Mouse (Mus musculus): ENCODE data around the gene Pitpnc1. TPM values are rescaled to one million over a fixed set of nuclear protein-coding genes. Genes with fewer than 3 reads are reported as not detected.

Gene Pitpnc1
- polyA plus RNA-seq, 1 experiment from 2014 or later, result 10.9 TPM

GRCm38 (mm10) chr11:107352596-107352995 lies 117.9 kb downstream of the Pitpnc1 start:
- H3K4me1 ChIP-seq (ENCODE audit: control insufficient read depth, insufficient read depth, low read length), result peaks cover 11% of the 10 kb centered on the region
- H3K27ac ChIP-seq (ENCODE audit: low read depth, low read length), result no peak overlapping the region
- H3K36me3 ChIP-seq (ENCODE audit: control insufficient read depth, insufficient read depth, low read length), result no peaks in the 10 kb centered on the region
- H3K4me3 ChIP-seq (ENCODE audit: low read depth, low read length), result no peak overlapping the region
- no peak overlapping the region for H3K4me2 ChIP-seq
- no peaks in the 10 kb centered on the region for H3K27me3 ChIP-seq (ENCODE audit: control insufficient read depth, insufficient read depth, low read length)
- 27% methylated on average over 7 of the region's 7 CpGs for WGBS (ENCODE audit: insufficient replicate concordance)
- no peaks in the 10 kb centered on the region for H3K9me3 ChIP-seq (replicated peaks; ENCODE audit: control insufficient read depth, low read length)
- no peak for ATAC-seq (replicated peaks; ENCODE audit: insufficient number of reproducible peaks, low FRiP score, low TSS enrichment)
- no peak overlapping the region for H3K9ac ChIP-seq (ENCODE audit: low read depth, low read length)

GRCm38 (mm10) chr11:107349756-107350155 lies 120.7 kb downstream of the Pitpnc1 start:
- H3K4me1 ChIP-seq (ENCODE audit: control insufficient read depth, insufficient read depth, low read length), result peaks cover 4% of the 10 kb centered on the region
- H3K27ac ChIP-seq (ENCODE audit: low read depth, low read length), result no peak overlapping the region
- H3K27me3 ChIP-seq (ENCODE audit: control insufficient read depth, insufficient read depth, low read length), result no peaks in the 10 kb centered on the region
- H3K36me3 ChIP-seq (ENCODE audit: control insufficient read depth, insufficient read depth, low read length), result no peaks in the 10 kb centered on the region
- no peak overlapping the region for H3K4me2 ChIP-seq
- no peak overlapping the region for H3K4me3 ChIP-seq (ENCODE audit: low read depth, low read length)
- no peak for ATAC-seq (replicated peaks; ENCODE audit: insufficient number of reproducible peaks, low FRiP score, low TSS enrichment)
- no peaks in the 10 kb centered on the region for H3K9me3 ChIP-seq (replicated peaks; ENCODE audit: control insufficient read depth, low read length)
- no peak overlapping the region for H3K9ac ChIP-seq (ENCODE audit: low read depth, low read length)
- WGBS (ENCODE audit: insufficient replicate concordance), result 88% methylated on average over 7 of the region's 7 CpGs

- Histone ChIP-seq H3K4me3 (ENCODE audit: low read depth, low read length) (no peak overlapping the region), H3K36me3 (ENCODE audit: control insufficient read depth, insufficient read depth, low read length) (no peaks in the 10 kb centered on the region), H3K9me3 (replicated peaks; ENCODE audit: control insufficient read depth, low read length) (no peaks in the 10 kb centered on the region), H3K27ac (ENCODE audit: low read depth, low read length) (no peak overlapping the region), H3K9ac (ENCODE audit: low read depth, low read length) (no peak overlapping the region), H3K4me2 (no peak overlapping the region), H3K27me3 (ENCODE audit: control insufficient read depth, insufficient read depth, low read length) (no peaks in the 10 kb centered on the region), H3K4me1 (ENCODE audit: control insufficient read depth, insufficient read depth, low read length) (peaks cover 24% of the 10 kb centered on the region)
- WGBS (ENCODE audit: insufficient replicate concordance), result 75% methylated on average over 4 of the region's 4 CpGs
- no peak for ATAC-seq (replicated peaks; ENCODE audit: insufficient number of reproducible peaks, low FRiP score, low TSS enrichment)
Measured at GRCm38 (mm10) chr11:107343031-107343430, 127.5 kb downstream of the Pitpnc1 start.

GRCm38 (mm10) chr11:107342432-107342831 lies 128.1 kb downstream of the Pitpnc1 start:
- Histone ChIP-seq H3K27ac (ENCODE audit: low read depth, low read length) (no peak overlapping the region), H3K27me3 (ENCODE audit: control insufficient read depth, insufficient read depth, low read length) (no peaks in the 10 kb centered on the region), H3K4me2 (peak overlapping the region; percentile 4; the same call in 1 of the 2 replicates), H3K9me3 (replicated peaks; ENCODE audit: control insufficient read depth, low read length) (no peaks in the 10 kb centered on the region), H3K4me1 (ENCODE audit: control insufficient read depth, insufficient read depth, low read length) (peaks cover 28% of the 10 kb centered on the region), H3K9ac (ENCODE audit: low read depth, low read length) (no peak overlapping the region), H3K36me3 (ENCODE audit: control insufficient read depth, insufficient read depth, low read length) (no peaks in the 10 kb centered on the region), H3K4me3 (ENCODE audit: low read depth, low read length) (no peak overlapping the region)
- 62% methylated on average over 1 of the region's 1 CpGs for WGBS (ENCODE audit: insufficient replicate concordance)
- ATAC-seq (replicated peaks; ENCODE audit: insufficient number of reproducible peaks, low FRiP score, low TSS enrichment), result no peak

- H3K4me2 ChIP-seq, result no peak overlapping the region
- H3K4me3 ChIP-seq (ENCODE audit: low read depth, low read length), result no peak overlapping the region
- H3K9ac ChIP-seq (ENCODE audit: low read depth, low read length), result no peak overlapping the region
- H3K9me3 ChIP-seq (replicated peaks; ENCODE audit: control insufficient read depth, low read length), result no peaks in the 10 kb centered on the region
- WGBS (ENCODE audit: insufficient replicate concordance), result 37% methylated on average over 15 of the region's 15 CpGs
- H3K27me3 ChIP-seq (ENCODE audit: control insufficient read depth, insufficient read depth, low read length), result no peaks in the 10 kb centered on the region
- peak overlapping the region; percentile 54 for H3K27ac ChIP-seq (ENCODE audit: low read depth, low read length)
- no peak for ATAC-seq (replicated peaks; ENCODE audit: insufficient number of reproducible peaks, low FRiP score, low TSS enrichment)
- no peaks in the 10 kb centered on the region for H3K36me3 ChIP-seq (ENCODE audit: control insufficient read depth, insufficient read depth, low read length)
- H3K4me1 ChIP-seq (ENCODE audit: control insufficient read depth, insufficient read depth, low read length), result peaks cover 31% of the 10 kb centered on the region
Measured at GRCm38 (mm10) chr11:107341293-107341692, 129.2 kb downstream of the Pitpnc1 start.

- H3K4me3 ChIP-seq (ENCODE audit: low read depth, low read length), result no peak overlapping the region
- H3K36me3 ChIP-seq (ENCODE audit: control insufficient read depth, insufficient read depth, low read length), result no peaks in the 10 kb centered on the region
- no peak overlapping the region for H3K4me2 ChIP-seq
- H3K27ac ChIP-seq (ENCODE audit: low read depth, low read length), result no peak overlapping the region
- no peaks in the 10 kb centered on the region for H3K27me3 ChIP-seq (ENCODE audit: control insufficient read depth, insufficient read depth, low read length)
- H3K9me3 ChIP-seq (replicated peaks; ENCODE audit: control insufficient read depth, low read length), result no peaks in the 10 kb centered on the region
- peaks cover 31% of the 10 kb centered on the region for H3K4me1 ChIP-seq (ENCODE audit: control insufficient read depth, insufficient read depth, low read length)
- H3K9ac ChIP-seq (ENCODE audit: low read depth, low read length), result no peak overlapping the region
- ATAC-seq (replicated peaks; ENCODE audit: insufficient number of reproducible peaks, low FRiP score, low TSS enrichment), result no peak
- WGBS (ENCODE audit: insufficient replicate concordance), result 15% methylated on average over 2 of the region's 2 CpGs
Measured at GRCm38 (mm10) chr11:107340793-107341192, 129.7 kb downstream of the Pitpnc1 start.

- H3K27me3 ChIP-seq (ENCODE audit: control insufficient read depth, insufficient read depth, low read length), result no peaks in the 10 kb centered on the region
- H3K36me3 ChIP-seq (ENCODE audit: control insufficient read depth, insufficient read depth, low read length), result no peaks in the 10 kb centered on the region
- WGBS (ENCODE audit: insufficient replicate concordance), result 83% methylated on average over 7 of the region's 7 CpGs
- H3K27ac ChIP-seq (ENCODE audit: low read depth, low read length), result no peak overlapping the region
- no peak overlapping the region for H3K9ac ChIP-seq (ENCODE audit: low read depth, low read length)
- H3K9me3 ChIP-seq (replicated peaks; ENCODE audit: control insufficient read depth, low read length), result no peaks in the 10 kb centered on the region
- H3K4me1 ChIP-seq (ENCODE audit: control insufficient read depth, insufficient read depth, low read length), result peaks cover 35% of the 10 kb centered on the region
- no peak overlapping the region for H3K4me2 ChIP-seq
- no peak for ATAC-seq (replicated peaks; ENCODE audit: insufficient number of reproducible peaks, low FRiP score, low TSS enrichment)
- H3K4me3 ChIP-seq (ENCODE audit: low read depth, low read length), result no peak overlapping the region
Measured at GRCm38 (mm10) chr11:107339224-107339805, 131.2 kb downstream of the Pitpnc1 start.

- WGBS (ENCODE audit: insufficient replicate concordance), result 53% methylated on average over 18 of the region's 18 CpGs
- Histone ChIP-seq H3K4me3 (ENCODE audit: low read depth, low read length) (no peak overlapping the region), H3K27me3 (ENCODE audit: control insufficient read depth, insufficient read depth, low read length) (no peaks in the 10 kb centered on the region), H3K9me3 (replicated peaks; ENCODE audit: control insufficient read depth, low read length) (no peaks in the 10 kb centered on the region), H3K27ac (ENCODE audit: low read depth, low read length) (no peak overlapping the region; the same call in 1 of the 2 replicates), H3K4me1 (ENCODE audit: control insufficient read depth, insufficient read depth, low read length) (peaks cover 34% of the 10 kb centered on the region), H3K36me3 (ENCODE audit: control insufficient read depth, insufficient read depth, low read length) (no peaks in the 10 kb centered on the region), H3K4me2 (peak overlapping the region; percentile 14), H3K9ac (ENCODE audit: low read depth, low read length) (no peak overlapping the region)
- ATAC-seq (replicated peaks; ENCODE audit: insufficient number of reproducible peaks, low FRiP score, low TSS enrichment), result no peak
Measured at GRCm38 (mm10) chr11:107337391-107338148, 132.9 kb downstream of the Pitpnc1 start.

Data from heart, embryonic 11.5 days (tissue).